Mouse (Mus musculus) ovary, adult 18-20 months (tissue): ENCODE measurements at regions not wholly inside any gene's neighbourhood (a gene's known extent, or its start where the extent isn't known, plus 50 kb on each side); places are given as distances from the start of the nearest gene placed in this dataset.

Experiments
- DNase-seq: peaks from one replicate; pipeline ENCODE4 v3.0.0; 2022; ENCODE audit warnings: low spot score, mixed read lengths

DNA sequence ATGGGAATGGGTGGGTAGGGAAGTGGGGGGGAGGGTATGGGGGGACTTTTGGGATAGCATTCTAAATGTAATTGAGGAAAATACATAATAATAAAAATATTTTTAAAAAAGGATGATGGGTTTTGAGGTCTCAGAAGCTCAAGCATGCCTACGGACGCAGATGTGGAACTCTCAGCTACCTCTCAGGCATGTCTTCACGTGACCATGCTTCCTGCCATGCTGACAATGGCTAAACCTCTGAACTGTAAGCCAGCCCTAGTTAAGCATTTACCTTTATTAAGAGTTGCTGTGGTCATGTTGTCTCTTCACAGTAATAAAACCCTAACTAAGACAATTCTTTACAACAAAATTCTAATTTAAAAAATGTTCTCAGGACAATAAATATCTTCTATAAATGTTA, 80.0 kb downstream of the Tex36 start:
- no peak for DNase-seq

DNA sequence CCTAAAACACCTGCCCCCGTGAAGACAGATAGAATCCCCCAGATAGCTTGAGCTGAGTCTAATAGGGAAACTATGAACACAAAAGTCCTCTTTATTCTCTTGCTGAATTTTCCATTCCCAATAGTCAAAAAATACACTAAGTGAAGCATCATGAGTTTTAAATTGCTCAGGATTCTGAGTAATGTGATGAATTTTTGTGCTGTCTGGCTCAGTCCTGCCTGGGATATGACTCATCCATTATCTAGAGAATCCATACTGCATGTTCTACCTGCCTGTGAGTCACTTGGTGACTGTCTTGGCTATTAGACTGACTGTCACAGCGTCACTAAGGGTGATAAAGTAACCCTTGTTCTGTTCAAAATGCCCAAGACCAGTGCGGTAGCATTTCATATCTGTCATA, 83.0 kb downstream of the Tex36 start:
- DNase-seq = no peak

DNA sequence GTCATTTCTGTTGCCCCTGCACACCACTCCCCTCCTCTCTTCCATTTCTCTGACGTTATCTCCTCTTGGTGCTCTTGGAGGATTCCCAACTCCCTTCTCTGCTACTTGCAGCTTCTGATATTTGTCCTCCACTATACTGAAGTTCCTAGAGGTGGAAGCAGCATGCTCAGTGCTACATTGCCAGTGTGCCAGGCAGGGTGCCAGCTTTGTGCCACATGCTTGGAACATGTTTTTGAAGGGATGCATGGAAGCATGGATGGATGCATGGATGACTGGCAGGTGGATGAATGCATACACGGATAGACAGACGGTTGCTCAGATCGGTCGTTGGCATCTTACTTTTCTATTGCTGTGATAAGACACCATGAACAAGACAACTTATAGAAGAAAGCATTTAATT, 84.4 kb downstream of the Tex36 start:
- DNase-seq = no peak

DNA sequence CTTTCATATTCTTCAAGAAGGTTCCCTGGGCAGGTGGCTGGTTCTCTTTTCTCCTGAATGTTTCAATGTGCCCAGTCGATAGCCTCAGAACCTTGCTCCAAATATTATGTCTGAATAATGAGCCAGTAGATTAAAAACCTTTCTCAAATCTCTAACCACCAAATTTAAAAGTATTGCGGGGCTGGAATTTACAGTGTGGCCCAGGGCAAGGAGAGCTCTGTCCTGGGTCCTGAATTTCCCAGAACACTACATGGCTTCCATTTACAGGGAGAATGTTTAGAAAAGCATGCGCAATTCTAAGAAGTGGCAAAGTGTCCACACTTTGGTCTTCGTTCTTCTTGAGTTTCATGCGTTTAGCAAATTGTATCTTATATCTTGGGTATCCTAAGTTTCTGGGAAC, 91.0 kb downstream of the Tex36 start:
- no peak for DNase-seq

DNA sequence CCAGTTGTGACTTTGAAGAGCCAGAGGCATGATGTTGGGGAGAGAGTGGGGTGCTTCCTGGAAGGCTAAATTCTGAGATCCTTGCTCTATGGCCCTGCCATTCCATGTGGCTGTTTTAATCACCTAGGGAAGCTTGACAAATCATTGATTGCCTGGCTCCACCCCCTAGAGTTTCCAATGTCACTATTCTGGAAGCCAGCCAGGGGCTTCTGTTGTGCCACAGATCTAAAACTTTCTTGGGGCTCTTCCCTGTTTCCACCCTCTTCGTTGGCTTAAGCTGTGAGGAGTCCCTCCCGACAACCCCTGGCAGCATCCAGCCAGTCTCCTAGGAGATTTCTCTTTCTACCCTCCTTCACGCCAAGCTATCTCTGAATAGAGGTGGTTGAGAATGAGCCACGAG, 92.5 kb downstream of the Tex36 start:
- DNase-seq = no peak

DNA sequence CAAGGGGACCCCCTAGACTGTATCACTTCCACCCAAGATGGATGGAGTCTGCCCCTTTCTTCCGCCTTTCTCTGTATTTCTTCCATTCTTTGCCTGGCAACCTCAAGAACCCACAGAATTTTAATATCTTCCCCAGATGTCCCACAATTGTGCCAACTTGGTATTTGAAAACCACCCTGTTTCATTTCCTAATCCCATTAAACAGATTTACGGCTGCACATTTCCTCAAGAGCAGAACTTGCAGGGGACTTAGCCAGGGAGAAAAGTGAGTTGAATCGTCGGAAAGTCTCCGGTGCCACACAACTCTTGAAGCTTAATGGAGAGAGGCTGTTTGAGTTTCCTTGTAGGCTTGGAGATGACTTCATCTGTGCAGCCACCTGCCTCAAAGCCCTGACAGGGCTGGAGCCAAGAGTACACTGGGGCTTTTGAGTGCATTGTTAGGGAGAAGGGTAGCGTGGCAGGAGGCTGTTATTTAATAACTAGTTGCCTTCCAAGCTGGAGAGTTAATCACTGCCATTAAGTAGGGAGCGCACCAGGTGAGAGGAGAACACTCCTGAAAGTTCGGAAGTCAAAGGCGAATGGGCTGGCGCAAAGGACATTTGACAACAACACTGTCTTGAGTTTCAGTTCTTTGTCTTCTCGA, 93.5 kb downstream of the Tex36 start:
- no peak for DNase-seq

DNA sequence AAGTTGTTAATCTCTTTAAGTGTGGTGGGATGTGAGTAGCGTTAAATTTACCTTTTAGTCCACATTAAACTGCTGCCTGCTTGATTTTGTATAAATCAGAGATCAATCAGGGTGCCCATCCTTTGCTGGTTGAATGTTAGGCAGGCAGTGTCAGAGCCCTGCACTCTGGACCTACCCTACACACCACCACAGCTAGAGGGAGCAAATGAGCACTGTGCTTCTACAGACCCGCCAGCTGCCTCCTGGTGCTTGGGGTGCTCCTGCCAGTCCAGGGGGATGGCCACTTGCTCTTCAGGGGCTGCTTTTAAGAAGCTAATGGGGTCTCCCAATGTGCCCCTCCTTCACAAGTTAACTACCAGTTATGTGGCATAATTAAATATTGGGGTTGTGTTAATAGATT, 96.3 kb downstream of the Tex36 start:
- DNase-seq = no peak

DNA sequence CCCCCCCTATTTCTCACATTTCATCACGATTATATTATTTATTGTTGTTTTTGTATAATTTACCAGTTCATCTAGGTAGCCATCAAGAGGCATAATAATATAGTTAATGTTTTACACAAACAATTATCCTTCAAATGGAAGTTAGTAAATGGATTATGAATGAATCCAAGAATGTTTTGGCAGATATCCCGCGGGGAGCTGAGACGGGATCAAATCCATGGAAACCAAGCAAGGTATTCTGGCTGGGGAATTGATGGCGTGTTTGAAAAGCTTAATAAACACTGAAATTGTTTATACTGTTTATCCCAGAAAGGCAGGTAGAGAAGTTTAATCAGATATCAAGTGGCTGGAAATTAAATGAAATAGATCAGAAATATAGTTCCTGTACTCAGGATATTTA, 98.0 kb downstream of the Tex36 start:
- DNase-seq = no peak

DNA sequence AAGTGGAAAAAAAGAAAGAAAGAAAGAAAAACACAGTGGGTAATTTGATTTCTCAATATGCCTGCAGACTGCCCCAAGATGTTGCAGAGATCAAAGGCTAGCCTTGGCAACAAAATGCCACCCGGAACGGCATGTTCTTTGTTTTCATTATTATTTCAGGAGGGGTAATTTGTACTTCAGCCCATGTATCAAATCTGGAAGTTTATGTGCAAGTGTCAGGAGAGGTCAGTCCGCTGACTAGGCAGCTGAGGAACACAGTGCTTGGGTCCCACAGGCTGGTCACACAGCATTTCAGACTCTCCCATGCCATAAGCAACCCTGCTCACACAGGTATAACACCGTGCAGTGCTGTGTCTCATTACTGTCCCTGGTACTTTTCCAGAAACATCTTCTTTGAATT, 99.2 kb downstream of the Tex36 start:
- DNase-seq = no peak

DNA sequence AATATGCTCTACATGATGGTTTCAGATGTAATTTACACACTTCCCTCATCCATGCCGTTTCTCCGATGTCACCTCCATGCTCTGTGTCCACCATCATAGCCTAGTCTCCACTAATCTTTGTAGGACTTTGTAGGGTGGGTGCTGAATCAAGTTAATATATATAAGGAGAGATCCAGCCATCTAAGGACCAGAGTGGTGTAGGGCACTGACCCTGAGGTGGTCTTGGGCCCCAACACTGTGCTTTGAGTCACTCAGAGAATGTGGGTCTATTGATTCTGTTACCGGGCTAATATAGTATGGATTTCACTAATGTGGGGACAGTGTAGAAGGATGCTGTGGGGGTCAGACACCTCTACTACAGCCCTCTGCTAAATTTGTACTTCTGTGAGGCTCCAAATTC, 104.4 kb downstream of the Tex36 start:
- no peak for DNase-seq

DNA sequence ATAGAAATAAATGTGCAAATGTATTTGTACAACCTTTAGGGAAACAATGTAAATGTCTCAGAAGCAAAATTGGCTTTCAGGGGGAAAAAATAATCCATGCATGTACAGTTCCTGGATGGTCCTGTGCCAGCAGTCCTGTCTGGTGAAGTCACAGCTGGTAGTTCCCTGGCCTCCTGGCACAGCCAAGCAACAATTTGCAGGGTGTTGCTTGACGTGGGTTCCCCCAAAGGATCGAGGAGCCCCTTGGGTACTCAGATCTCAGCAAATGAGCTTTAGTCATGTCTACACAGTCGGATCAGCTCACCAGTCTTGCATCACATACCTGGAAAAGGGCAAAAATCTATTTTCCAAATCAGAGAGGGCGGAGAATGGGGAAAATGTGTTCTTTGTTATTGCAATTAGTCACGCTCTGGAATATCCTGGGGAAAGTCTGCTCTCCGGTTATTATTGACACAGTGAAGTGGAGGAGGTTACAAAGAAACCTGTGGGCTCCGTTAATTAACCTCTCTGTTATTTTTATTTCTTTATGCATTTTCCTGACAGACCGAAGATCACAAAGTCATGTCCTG, 106.9 kb downstream of the Tex36 start:
- no peak for DNase-seq

DNA sequence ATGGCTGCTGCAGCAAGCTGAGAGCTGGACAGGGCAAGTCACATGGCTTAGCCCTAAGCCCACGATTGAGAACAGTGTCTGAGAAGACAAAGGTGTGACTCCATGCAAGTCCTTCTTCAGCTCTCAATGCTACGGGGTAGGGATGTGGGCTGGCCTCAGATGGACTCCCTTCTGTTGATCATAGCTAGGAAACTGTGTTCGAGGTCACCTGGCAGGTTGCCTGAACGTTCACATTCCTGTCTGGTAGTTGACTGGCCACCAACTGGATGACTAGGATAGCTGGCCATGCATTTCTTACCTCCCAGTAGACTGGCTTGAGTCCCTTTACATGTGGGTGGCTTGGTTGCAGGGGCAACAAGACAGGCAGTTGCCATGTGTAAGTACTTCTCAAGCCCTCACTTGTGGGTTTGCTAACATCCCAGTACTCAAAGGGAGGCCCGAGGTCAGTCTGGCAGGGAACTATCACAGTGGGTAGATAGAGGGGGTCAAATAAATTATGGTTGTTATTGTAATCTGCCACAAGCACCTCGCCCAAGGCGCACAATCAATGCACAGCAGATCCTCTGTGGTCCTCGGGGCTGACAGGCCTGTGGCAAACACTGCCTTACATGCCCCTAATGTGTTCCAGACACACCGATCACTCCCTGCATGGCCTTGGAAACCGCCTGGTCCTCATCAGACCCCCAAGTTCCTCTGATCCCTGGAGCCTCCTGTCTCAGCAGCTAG, 107.5 kb downstream of the Tex36 start:
- DNase-seq = no peak

DNA sequence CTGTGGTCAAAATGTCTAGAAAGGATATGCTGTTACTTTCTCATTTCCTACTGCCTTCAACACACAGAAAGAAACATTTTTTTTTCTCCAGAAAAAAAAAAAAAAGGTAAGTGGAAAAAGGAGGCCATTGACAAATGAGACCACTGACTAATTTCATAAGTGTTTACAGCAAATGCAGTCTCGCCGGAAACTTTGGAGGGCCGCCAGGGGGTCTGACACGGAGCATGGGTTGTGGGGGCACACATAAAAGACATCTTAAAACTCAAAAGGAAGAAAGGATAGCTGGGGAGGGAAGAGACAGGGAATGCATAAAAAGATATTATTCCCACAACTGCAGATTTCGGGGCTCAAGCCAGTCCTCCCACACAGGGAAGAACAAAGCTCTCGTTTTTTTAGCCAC, 109.3 kb downstream of the Tex36 start:
- DNase-seq = no peak

DNA sequence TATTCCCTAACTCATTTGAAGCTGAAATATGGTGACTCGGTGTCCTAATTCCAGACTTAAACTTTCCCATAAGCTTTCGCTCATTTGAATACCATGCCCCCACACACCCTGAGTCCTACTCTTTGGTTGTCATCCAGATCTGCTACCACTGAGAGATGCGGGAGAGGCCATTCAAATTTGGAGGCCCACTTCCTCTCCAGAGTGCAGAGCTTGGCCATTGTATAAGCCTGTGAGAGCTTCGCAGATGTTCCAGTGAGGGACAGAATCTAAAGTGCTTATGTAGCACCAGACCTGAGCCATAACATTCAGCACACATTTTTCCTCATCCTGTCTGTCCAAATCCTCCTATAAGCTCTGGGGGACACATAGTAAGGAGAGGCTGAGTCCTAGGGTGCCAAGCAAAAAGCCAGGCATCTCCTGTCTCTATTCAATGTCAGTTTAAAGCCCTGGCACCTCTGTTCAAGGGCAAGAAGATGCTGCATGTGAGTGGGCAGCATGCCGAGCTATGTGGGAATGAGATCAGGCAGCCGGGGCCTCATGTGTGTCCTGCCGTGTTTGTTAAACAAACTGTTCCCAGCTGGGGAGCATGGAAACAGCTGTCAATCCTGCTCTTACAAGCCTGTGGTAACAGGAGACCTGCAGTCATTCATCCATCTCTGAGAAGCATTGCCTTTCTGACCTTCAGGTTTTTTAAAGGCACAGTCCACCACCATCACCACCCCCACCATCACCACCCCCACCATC, 113.9 kb downstream of the Tex36 start:
- DNase-seq = no peak

DNA sequence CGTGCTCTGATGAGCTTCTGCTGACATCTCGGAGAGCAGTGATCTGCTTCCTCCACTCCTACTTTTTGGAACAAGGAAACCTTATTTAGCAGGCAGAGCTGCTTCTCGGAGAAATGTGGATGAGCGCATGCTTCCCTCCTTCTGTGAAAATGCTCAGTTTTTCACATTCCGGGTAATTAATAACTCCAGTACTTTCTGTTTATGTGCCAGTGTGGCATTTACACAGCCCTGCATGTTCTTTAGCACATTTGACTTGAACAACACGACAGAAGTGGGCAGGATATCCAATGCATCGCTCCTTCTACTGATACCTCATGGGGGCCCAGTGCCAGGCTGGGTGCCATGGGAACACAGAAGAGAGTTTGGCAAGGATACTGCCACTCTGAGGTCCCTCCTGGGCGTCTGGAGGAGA, 117.5 kb downstream of the Tex36 start:
- DNase-seq = no peak

DNA sequence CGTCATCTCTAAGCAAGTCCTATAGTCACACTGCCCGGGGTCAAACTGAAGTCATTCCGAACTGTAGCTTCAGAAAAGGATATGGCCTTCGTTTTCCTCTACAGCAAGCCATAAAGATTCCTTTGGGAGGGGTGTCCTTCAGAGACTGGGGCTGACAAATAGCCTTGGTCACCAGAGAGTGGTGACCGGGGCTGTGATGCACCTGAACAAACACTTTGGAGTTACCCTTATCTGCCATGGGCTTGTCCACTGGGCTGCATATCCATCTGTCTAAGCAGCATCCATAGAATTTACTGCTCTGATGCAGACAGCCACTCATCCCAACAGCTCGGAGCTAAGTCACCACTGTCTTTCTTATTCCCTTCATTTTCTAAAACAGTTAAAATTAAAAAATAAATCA, 120.4 kb downstream of the Tex36 start:
- no peak for DNase-seq

DNA sequence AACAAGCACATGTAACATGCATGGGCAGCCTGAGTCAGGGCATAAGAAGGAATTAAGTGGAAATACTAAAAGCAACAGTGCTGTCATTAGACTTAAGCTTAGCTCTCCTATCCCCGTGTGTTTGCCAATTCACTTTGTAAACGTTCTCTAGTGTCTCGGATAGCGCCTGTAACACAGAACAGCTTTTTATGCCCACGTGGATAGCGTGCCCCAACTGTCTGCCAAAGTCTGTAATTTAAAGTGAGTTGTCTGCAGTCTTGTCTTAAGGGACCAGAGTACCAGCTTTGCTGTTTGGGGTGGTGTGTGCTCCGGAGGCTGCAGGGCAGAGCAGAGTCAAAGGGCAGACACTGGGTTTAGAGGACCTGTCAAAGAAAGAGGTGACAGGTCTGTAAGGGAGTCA, 122.3 kb downstream of the Tex36 start:
- no peak for DNase-seq

DNA sequence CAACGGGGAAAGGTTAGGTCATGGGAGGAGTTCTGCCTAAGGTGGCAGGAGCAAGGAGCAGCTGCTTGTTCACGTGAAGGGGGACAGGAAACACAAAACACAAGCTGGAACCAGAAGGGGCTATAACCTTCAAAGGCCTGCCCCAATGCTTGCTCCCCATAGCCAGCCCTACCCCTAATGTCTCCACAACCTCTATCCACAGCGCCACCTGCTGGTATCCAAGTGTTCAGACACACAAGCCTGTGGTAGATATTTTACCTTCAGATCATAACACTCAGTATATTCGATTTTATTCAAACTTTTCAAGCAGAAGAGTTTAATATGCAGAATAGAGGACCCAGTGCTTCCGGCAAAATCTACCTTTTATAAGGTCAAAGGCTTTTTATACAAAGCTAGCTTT, 124.0 kb downstream of the Tex36 start:
- no peak for DNase-seq

DNA sequence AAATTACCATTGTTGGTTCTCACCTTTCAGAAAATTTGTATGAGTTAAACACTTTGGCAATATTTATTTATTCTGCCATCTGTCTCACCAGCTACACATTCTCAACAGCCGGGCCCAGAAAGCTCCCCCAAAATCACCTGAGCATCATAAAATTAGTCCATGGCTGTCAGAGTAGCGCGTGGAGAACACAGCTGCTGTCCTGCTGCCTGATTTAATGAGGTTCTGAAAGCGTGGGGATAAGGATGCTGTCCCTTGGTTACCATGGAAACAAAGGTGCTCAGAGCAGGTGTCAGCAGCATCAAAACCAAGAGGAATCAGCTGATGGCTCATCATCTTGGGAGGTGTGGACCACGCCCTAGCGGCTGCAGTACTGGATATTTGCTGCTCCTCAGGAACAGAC, 124.7 kb downstream of the Tex36 start:
- no peak for DNase-seq

DNA sequence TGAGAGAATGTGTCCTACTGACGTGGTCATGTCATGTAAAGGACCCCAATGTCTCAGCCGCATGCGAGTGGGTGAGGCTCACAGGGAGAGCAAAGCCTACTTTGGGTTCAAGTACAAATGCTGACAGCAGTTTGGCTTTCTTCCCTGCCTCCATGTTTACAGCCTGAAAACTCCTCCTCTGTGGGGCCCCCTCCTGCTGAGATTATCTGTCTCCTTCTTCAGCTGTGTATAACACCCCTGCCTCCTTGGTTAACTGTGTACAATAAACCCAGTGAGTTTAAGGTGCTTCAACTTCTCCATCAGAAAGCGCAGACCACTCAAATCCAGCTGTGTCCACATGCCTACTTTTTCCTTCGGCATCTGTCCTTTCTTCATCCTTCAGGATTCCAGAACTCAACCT, 130.3 kb downstream of the Tex36 start:
- no peak for DNase-seq

DNA sequence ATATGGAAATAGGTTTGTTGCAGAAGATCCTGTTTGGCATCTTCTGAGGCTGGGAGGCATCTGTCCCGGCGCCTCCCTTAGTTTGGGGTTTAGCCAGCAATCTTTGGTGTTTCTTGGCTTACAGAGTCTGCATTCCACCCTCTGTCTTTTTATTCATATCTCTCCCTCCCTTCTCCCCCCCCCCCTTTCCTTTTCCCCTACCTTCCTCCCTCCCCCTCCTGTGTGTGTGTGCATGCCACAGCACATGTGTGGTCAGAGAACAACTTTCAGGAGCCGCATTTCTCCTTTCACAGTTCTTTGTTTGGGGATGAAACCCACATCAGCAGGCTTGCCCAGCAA, 131.4 kb downstream of the Tex36 start:
- no peak for DNase-seq

DNA sequence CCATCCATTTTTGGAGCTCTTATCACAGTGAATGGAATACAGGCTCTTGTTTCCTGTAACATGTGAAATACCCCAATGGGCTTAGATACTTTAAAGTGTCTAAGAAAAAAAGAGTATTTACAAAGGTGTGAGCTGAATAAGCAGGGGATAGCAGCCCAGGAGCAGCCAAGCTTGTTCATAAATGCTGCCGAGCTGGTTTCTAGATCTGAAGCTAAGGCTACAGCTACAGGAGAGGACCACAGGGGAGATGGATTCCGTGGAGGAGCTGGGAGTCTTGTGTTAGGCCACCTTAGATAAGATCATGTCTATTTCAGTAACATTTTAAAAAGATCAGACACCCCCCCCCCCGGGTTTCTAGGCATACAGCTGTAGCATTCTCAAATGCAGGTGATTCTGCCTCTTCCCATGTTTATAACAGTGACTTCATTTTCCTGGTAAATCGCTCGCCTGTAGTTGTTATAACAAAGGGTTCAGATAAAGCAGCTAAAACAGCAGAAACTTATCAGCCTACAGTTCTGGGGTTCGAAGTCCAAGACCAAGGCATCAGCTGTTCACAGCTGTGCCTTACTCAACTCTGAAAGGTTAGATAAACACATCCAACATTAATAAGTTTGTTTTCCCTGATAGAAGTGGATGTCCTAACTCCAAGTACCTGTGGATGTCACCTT, 131.9 kb downstream of the Tex36 start:
- no peak for DNase-seq

DNA sequence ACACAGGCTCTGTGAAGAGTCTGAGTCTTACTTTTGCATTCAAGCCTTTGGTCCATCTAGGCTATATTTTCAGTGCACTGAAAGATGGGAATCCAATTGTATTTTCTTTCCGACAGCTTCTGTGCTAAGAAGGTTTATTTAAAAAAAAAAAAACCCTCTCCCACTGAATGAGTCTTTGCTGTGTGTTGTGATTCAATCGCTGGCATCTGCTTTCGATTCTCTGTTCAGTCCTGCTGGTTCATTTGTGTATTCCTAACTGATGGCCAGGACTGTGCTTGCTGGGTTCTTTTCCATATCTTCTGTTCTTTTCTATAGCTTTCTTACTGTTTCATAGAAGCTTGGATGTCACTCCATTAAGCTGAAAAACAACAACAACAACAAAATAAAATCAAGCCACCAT, 132.9 kb downstream of the Tex36 start:
- DNase-seq = no peak
